Comparison of ENCODE assay signal across 12 mouse cellular contexts in the genomic region with DNA sequence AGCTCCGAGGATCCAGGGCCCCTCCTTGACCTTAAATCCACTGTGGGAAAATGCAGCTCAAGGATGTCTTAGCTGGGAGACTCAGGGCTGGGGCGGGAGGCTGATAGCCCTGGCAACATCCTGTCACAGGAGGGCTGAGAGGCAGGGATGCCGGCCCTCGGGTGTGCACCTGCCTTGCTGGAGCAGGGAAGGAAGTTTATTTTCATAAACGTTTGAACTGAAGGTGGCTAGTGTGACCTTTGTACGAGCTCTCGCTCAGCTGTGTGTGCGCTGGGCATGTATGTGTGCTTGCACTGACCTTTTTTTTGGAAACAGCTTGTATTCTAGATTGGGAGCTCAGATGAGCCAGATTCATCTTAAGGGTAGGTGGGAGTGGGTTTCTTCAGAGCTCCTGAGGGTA. TPM values are rescaled to one million over a fixed set of nuclear protein-coding genes. Genes with fewer than 3 reads are reported as not detected.
DNase-seq lines count a peak whose midpoint lies in the region; ATAC-seq lines count a peak whose summit lies in the region.
"Had no signal": no experiment of that assay in that cellular context is flagged by ENCODE, and none has a peak within 500 bp of the region (broad histone marks: within the 10 kb centered on the region; RNA-seq: fewer than 3 reads in every experiment).

No protein-coding gene starts in this region.

- 44% methylated on average over 8 of the region's 8 CpGs for WGBS in kidney, embryonic 16.5 days
- WGBS in forebrain, embryonic 14.5 days, result 44% methylated on average over 8 of the region's 8 CpGs
- WGBS in hindbrain, embryonic 16.5 days, result 44% methylated on average over 8 of the region's 8 CpGs
- 31% methylated on average over 8 of the region's 8 CpGs for WGBS in midbrain, embryonic 13.5 days

- peaks cover 20% of the 10 kb centered on the region for H3K4me1 ChIP-seq in kidney, embryonic 16.5 days (ENCODE audit: insufficient read depth, low read length)
- H3K4me1 ChIP-seq in forebrain, embryonic 14.5 days (ENCODE audit: control insufficient read depth, insufficient read depth, low read length), result peaks cover 15% of the 10 kb centered on the region
- H3K4me1 ChIP-seq in hindbrain, embryonic 16.5 days (ENCODE audit: control insufficient read depth, insufficient read depth, low read depth, low read length), result peaks cover 14% of the 10 kb centered on the region
- peaks cover 23% of the 10 kb centered on the region for H3K4me1 ChIP-seq in midbrain, embryonic 13.5 days (replicated peaks)
- H3K4me1 ChIP-seq: liver, embryonic 12.5 days had no signal

- H3K27me3 ChIP-seq in kidney, embryonic 16.5 days (ENCODE audit: insufficient read depth, low read length), result no peaks in the 10 kb centered on the region
- no peaks in the 10 kb centered on the region for H3K27me3 ChIP-seq in forebrain, embryonic 14.5 days (replicated peaks; ENCODE audit: control insufficient read depth, insufficient read depth, low read length)
- H3K27me3 ChIP-seq in hindbrain, embryonic 16.5 days (replicated peaks; ENCODE audit: control insufficient read depth, insufficient read depth, low read length), result no peaks in the 10 kb centered on the region
- H3K27me3 ChIP-seq in midbrain, embryonic 13.5 days, result no peaks in the 10 kb centered on the region
- H3K27me3 ChIP-seq: liver, embryonic 12.5 days had no signal

- ATAC-seq in kidney, embryonic 16.5 days (ENCODE audit: low FRiP score, low TSS enrichment), result no peak
- ATAC-seq in forebrain, embryonic 14.5 days, result peak; percentile 29; the same call in 1 of the 2 replicates
- ATAC-seq in hindbrain, embryonic 16.5 days, result 0 out of 2 replicates have a peak, but pooled peaks have one; percentile 12
- ATAC-seq in midbrain, embryonic 13.5 days, result no peak
- no peak for ATAC-seq in monocyte, adult 5-6 weeks (replicated peaks; ENCODE audit: insufficient number of reproducible peaks, low FRiP score, low TSS enrichment, poor library complexity, severe bottlenecking)
- no peak for ATAC-seq in megakaryocyte, adult 5-6 weeks (ENCODE audit: poor library complexity, severe bottlenecking)
- ATAC-seq: liver, embryonic 12.5 days had no signal

- DNase-seq in kidney, adult 11 months, result peak; percentile 52
- no peak for DNase-seq in forebrain, embryonic 14.5 days (ENCODE audit: low spot score)
- DNase-seq in spleen, postnatal 36 days (ENCODE audit: low spot score in 2 of 2), result no peak
- DNase-seq: adrenal gland, postnatal 36 days had no signal

- H3K9ac ChIP-seq in kidney, embryonic 16.5 days (replicated peaks; ENCODE audit: low read length), result no peak overlapping the region; the same call in 1 of the 2 replicates
- peak overlapping the region; percentile 44 for H3K9ac ChIP-seq in forebrain, embryonic 14.5 days (ENCODE audit: low read length)
- no peak overlapping the region for H3K9ac ChIP-seq in hindbrain, embryonic 16.5 days (ENCODE audit: low read depth, low read length)
- peak overlapping the region; percentile 29; the same call in 1 of the 2 replicates for H3K9ac ChIP-seq in midbrain, embryonic 13.5 days (replicated peaks)
- H3K9ac ChIP-seq: liver, embryonic 12.5 days had no signal

- no peaks in the 10 kb centered on the region for H3K9me3 ChIP-seq in kidney, embryonic 16.5 days (ENCODE audit: low read length)
- no peaks in the 10 kb centered on the region for H3K9me3 ChIP-seq in forebrain, embryonic 14.5 days (replicated peaks; ENCODE audit: control insufficient read depth, low read length)
- no peaks in the 10 kb centered on the region for H3K9me3 ChIP-seq in hindbrain, embryonic 16.5 days (ENCODE audit: control insufficient read depth, low read length)
- H3K9me3 ChIP-seq in midbrain, embryonic 13.5 days, result no peaks in the 10 kb centered on the region
- H3K9me3 ChIP-seq: G1E; liver, embryonic 12.5 days had no signal

- no peak overlapping the region for H3K4me3 ChIP-seq in kidney, embryonic 16.5 days (ENCODE audit: low read length)
- no peak overlapping the region for H3K4me3 ChIP-seq in forebrain, embryonic 14.5 days (ENCODE audit: low read depth, low read length)
- H3K4me3 ChIP-seq in hindbrain, embryonic 16.5 days (ENCODE audit: low read length), result no peak overlapping the region
- no peak overlapping the region for H3K4me3 ChIP-seq in midbrain, embryonic 13.5 days (replicated peaks)
- H3K4me3 ChIP-seq: liver, embryonic 12.5 days had no signal

- H3K27ac ChIP-seq in kidney, embryonic 16.5 days (ENCODE audit: low read length), result no peak overlapping the region; the same call in 1 of the 2 replicates
- peak overlapping the region; percentile 15 for H3K27ac ChIP-seq in forebrain, embryonic 14.5 days (ENCODE audit: low read depth, low read length)
- H3K27ac ChIP-seq in hindbrain, embryonic 16.5 days (ENCODE audit: low read depth, low read length), result no peak overlapping the region
- H3K27ac ChIP-seq in midbrain, embryonic 13.5 days, result peak overlapping the region; percentile 51
- H3K27ac ChIP-seq: liver, embryonic 12.5 days had no signal

- no peak overlapping the region for H3K4me2 ChIP-seq in kidney, embryonic 16.5 days (replicated peaks; ENCODE audit: low read depth, low read length)
- no peak overlapping the region for H3K4me2 ChIP-seq in forebrain, embryonic 14.5 days (ENCODE audit: low read length)
- H3K4me2 ChIP-seq in hindbrain, embryonic 16.5 days (ENCODE audit: low read length), result no peak overlapping the region
- 0 out of 2 replicates have a peak overlapping the region, but pooled peaks have one; percentile 13 for H3K4me2 ChIP-seq in midbrain, embryonic 13.5 days (replicated peaks)
- H3K4me2 ChIP-seq: liver, embryonic 12.5 days had no signal

- H3K36me3 ChIP-seq in kidney, embryonic 16.5 days (ENCODE audit: insufficient read depth, low read length), result 0 out of 2 replicates have a peak, but pooled peaks cover 2% of the 10 kb centered on the region
- H3K36me3 ChIP-seq in forebrain, embryonic 14.5 days (ENCODE audit: control insufficient read depth, insufficient read depth, low read length), result no peaks in the 10 kb centered on the region
- no peaks in the 10 kb centered on the region for H3K36me3 ChIP-seq in hindbrain, embryonic 16.5 days (ENCODE audit: control insufficient read depth, insufficient read depth, low read length)
- peaks cover 17% of the 10 kb centered on the region for H3K36me3 ChIP-seq in midbrain, embryonic 13.5 days
- H3K36me3 ChIP-seq: G1E; liver, embryonic 12.5 days had no signal

RNA-seq across cellular contexts. Expression of a gene that starts 21.5 kb away (rescaled TPM):
- 74.7 and 76.7 TPM in 2 replicates for polyA plus RNA-seq in kidney, embryonic 16.5 days (2015; fragmentation: Nextera tagmentation; extraction: Ambion mirVana)
- polyA plus RNA-seq in forebrain, embryonic 14.5 days (2014; fragmentation: Nextera tagmentation; extraction: Ambion mirVana), result 73.7 and 82.0 TPM in 2 replicates
- polyA plus RNA-seq in hindbrain, embryonic 16.5 days (2015; fragmentation: Nextera tagmentation; extraction: Ambion mirVana), result 43.0 and 43.3 TPM in 2 replicates
- polyA plus RNA-seq in midbrain, embryonic 13.5 days (2015; fragmentation: Nextera tagmentation; extraction: Ambion mirVana), result 74.9 and 80.2 TPM in 2 replicates
- 4.9 TPM in 1 of 3 replicates, not detected in the others for total RNA-seq in monocyte, adult 5-6 weeks (2017)
- 0.49 and 0.91 TPM in 2 replicates for total RNA-seq in megakaryocyte, adult 5-6 weeks (2015)
- 0.37 TPM in 1 of 2 replicates, not detected in the other for total RNA-seq in megakaryocyte, adult 5-6 weeks (2017)
- total RNA-seq: neutrophil, adult 5-6 weeks had no signal

RNA-seq across cellular contexts. Expression of a gene that starts 25.0 kb away (rescaled TPM):
- 27.0 and 28.2 TPM in 2 replicates for polyA plus RNA-seq in kidney, embryonic 16.5 days (2015; fragmentation: Nextera tagmentation; extraction: Ambion mirVana)
- 4.0 and 5.1 TPM in 2 replicates for polyA plus RNA-seq in forebrain, embryonic 14.5 days (2014; fragmentation: Nextera tagmentation; extraction: Ambion mirVana)
- 5.1 and 7.6 TPM in 2 replicates for polyA plus RNA-seq in hindbrain, embryonic 16.5 days (2015; fragmentation: Nextera tagmentation; extraction: Ambion mirVana)
- polyA plus RNA-seq in midbrain, embryonic 13.5 days (2015; fragmentation: Nextera tagmentation; extraction: Ambion mirVana), result 2.7 and 3.4 TPM in 2 replicates
- 0.32 to 2.7 TPM (median 1.0 TPM) in 3 replicates for total RNA-seq in monocyte, adult 5-6 weeks (2017)
- 0.25 TPM in 1 of 2 replicates, not detected in the other for total RNA-seq in megakaryocyte, adult 5-6 weeks (2015)
- not detected in 2 replicates for total RNA-seq in megakaryocyte, adult 5-6 weeks (2017)

Comparison
In these comparisons a context has a peak if more than half of its experiments do, and no peak if none do; other contexts are left out.
1. ATAC-seq: peak in forebrain, embryonic 14.5 days (single experiment) and hindbrain, embryonic 16.5 days (single experiment); none in kidney, embryonic 16.5 days (single experiment), midbrain, embryonic 13.5 days (single experiment), monocyte, adult 5-6 weeks (single experiment) and megakaryocyte, adult 5-6 weeks (single experiment).
2. H3K27ac ChIP-seq: peak in forebrain, embryonic 14.5 days (single experiment) and midbrain, embryonic 13.5 days (single experiment); none in kidney, embryonic 16.5 days (single experiment) and hindbrain, embryonic 16.5 days (single experiment).
3. H3K9ac ChIP-seq: peak in forebrain, embryonic 14.5 days (single experiment) and midbrain, embryonic 13.5 days (single experiment); none in kidney, embryonic 16.5 days (single experiment) and hindbrain, embryonic 16.5 days (single experiment).